Mouse (Mus musculus): ENCODE measurements around the gene Slc39a9.

DNA sequence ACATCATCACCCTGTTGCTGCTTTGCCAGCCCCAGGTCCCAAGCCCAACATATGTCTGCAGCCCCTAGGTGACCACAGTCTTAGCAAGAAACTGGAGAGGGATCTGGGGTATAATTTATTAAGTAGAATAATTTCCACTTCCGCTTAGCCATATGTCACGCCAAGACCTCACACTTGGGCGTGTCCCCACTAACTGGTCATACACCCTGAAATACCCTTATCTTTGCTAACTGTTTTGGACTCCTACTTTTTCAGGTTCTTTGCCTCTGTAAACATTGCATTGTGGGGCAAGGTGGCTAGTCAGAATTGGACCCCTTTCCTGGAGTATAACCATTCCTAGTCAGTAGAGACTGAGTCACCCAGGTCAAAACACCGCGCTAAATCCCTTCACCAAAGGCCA is 41.3 kb upstream of the Slc39a9 start:
- no peak for TF ChIP-seq POLR2A (IDR thresholded peaks at IDR 0.05; ENCODE audit: control insufficient read depth, extremely low read depth, insufficient read depth, low read length, poor library complexity)
- TF ChIP-seq CTCF (IDR thresholded peaks at IDR 0.05; ENCODE audit: borderline replicate concordance, control insufficient read depth, extremely low read depth, insufficient read depth, low read length, poor library complexity), result no peak

Data from thymus, adult 2 months (tissue).